Comparison of ENCODE assay signal across 30 mouse cellular contexts in genomic region chr9:105976871-105977270, GRCm38 (mm10). TPM values are rescaled to one million over a fixed set of nuclear protein-coding genes. Genes with fewer than 3 reads are reported as not detected.
DNase-seq lines count a peak whose midpoint lies in the region; ATAC-seq and TF ChIP-seq lines count a peak whose summit lies in the region.
"Had no signal": no experiment of that assay in that cellular context is flagged by ENCODE, and none has a peak within 500 bp of the region (broad histone marks: within the 10 kb centered on the region; RNA-seq: fewer than 3 reads in every experiment).

No protein-coding gene starts in this region.

- 11% methylated on average over 13 of the region's 13 CpGs for WGBS in limb, embryonic 13.5 days
- 12% methylated on average over 13 of the region's 13 CpGs for WGBS in limb, embryonic 10.5 days
- WGBS in midbrain, embryonic 11.5 days, result 35% methylated on average over 13 of the region's 13 CpGs
- WGBS in midbrain, embryonic 16.5 days, result 28% methylated on average over 13 of the region's 13 CpGs
- 13% methylated on average over 13 of the region's 13 CpGs for WGBS in intestine, embryonic 14.5 days
- 22% methylated on average over 13 of the region's 13 CpGs for WGBS in liver, postnatal 0 days (ENCODE audit: insufficient replicate concordance)

- no peak for TF ChIP-seq CTCF in liver, postnatal 0 days (IDR thresholded peaks at IDR 0.05; ENCODE audit: low read depth)

- no peaks in the 10 kb centered on the region for H3K9me3 ChIP-seq in limb, embryonic 13.5 days
- H3K9me3 ChIP-seq in limb, embryonic 10.5 days (replicated peaks), result no peaks in the 10 kb centered on the region
- no peaks in the 10 kb centered on the region for H3K9me3 ChIP-seq in midbrain, embryonic 11.5 days (ENCODE audit: control insufficient read depth, low read length)
- H3K9me3 ChIP-seq in midbrain, embryonic 16.5 days (replicated peaks; ENCODE audit: control insufficient read depth, low read length, poor library complexity, severe bottlenecking), result no peaks in the 10 kb centered on the region
- H3K9me3 ChIP-seq in intestine, embryonic 14.5 days (ENCODE audit: control insufficient read depth, low read length), result no peaks in the 10 kb centered on the region
- no peaks in the 10 kb centered on the region for H3K9me3 ChIP-seq in liver, postnatal 0 days (ENCODE audit: low read length)
- H3K9me3 ChIP-seq: hindbrain, embryonic 12.5 days; limb, embryonic 15.5 days; midbrain, embryonic 15.5 days had no signal

- DNase-seq in limb, embryonic 10.5 days (ENCODE audit: low spot score), result no peak
- DNase-seq in midbrain, embryonic 11.5 days (ENCODE audit: low spot score, missing footprints), result peak; percentile 53
- DNase-seq in intestine, embryonic 14.5 days (ENCODE audit: low spot score), result no peak
- DNase-seq in liver, postnatal 0 days, result no peak
- no peak for DNase-seq in adrenal gland, postnatal 36 days
- no peak for DNase-seq in frontal cortex, adult 2 months (ENCODE audit: extremely low spot score in 1 of 2, low spot score in 1 of 2)
- DNase-seq: adrenal gland, adult 8-10 months; cerebellum, adult 18-20 months; cerebellum, postnatal 14 days; gastrocnemius, postnatal 25 days; heart, adult 2 months; kidney, adult 9 months; kidney, postnatal 25 days; layer of hippocampus, postnatal 36 days; lung, postnatal 36 days; thymus, postnatal 14 days had no signal

- peaks cover 17% of the 10 kb centered on the region for H3K27me3 ChIP-seq in limb, embryonic 13.5 days
- peaks cover 28% of the 10 kb centered on the region for H3K27me3 ChIP-seq in limb, embryonic 10.5 days (ENCODE audit: low read depth, poor library complexity, severe bottlenecking)
- H3K27me3 ChIP-seq in midbrain, embryonic 11.5 days (ENCODE audit: control insufficient read depth, insufficient read depth, low read length), result no peaks in the 10 kb centered on the region
- no peaks in the 10 kb centered on the region; the same call in 1 of the 2 replicates for H3K27me3 ChIP-seq in midbrain, embryonic 16.5 days (ENCODE audit: control insufficient read depth, insufficient read depth, low read depth, low read length)
- H3K27me3 ChIP-seq in intestine, embryonic 14.5 days (replicated peaks; ENCODE audit: control insufficient read depth, insufficient read depth, low read length), result no peaks in the 10 kb centered on the region; the same call in 1 of the 2 replicates
- H3K27me3 ChIP-seq in liver, postnatal 0 days (ENCODE audit: insufficient read depth, low read length), result no peaks in the 10 kb centered on the region
- H3K27me3 ChIP-seq: megakaryocyte, embryonic 14.5 days; midbrain, embryonic 15.5 days; Patski had no signal

- no peak for TF ChIP-seq EP300 in liver, postnatal 0 days (IDR thresholded peaks at IDR 0.05; ENCODE audit: low read depth)

- H3K9ac ChIP-seq in limb, embryonic 13.5 days, result no peak overlapping the region
- H3K9ac ChIP-seq in midbrain, embryonic 11.5 days (ENCODE audit: low read length), result no peak overlapping the region
- no peak overlapping the region for H3K9ac ChIP-seq in midbrain, embryonic 16.5 days (ENCODE audit: low read depth, low read length)
- no peak overlapping the region for H3K9ac ChIP-seq in intestine, embryonic 14.5 days (ENCODE audit: low read length)
- no peak overlapping the region for H3K9ac ChIP-seq in liver, postnatal 0 days (replicated peaks)
- H3K9ac ChIP-seq: forebrain, postnatal 0 days; hindbrain, embryonic 12.5 days; limb, embryonic 15.5 days; midbrain, embryonic 15.5 days had no signal

- no peak overlapping the region for H3K27ac ChIP-seq in limb, embryonic 13.5 days
- H3K27ac ChIP-seq in limb, embryonic 10.5 days, result no peak overlapping the region
- H3K27ac ChIP-seq in midbrain, embryonic 11.5 days (ENCODE audit: low read depth, low read length), result no peak overlapping the region
- no peak overlapping the region for H3K27ac ChIP-seq in midbrain, embryonic 16.5 days (ENCODE audit: low read length)
- no peak overlapping the region for H3K27ac ChIP-seq in intestine, embryonic 14.5 days (ENCODE audit: low read depth)
- no peak overlapping the region for H3K27ac ChIP-seq in liver, postnatal 0 days (ENCODE audit: low read depth)
- H3K27ac ChIP-seq: forebrain, embryonic 10.5 days; heart, adult 2 months; hindbrain, embryonic 12.5 days; layer of hippocampus, adult 2 months; limb, embryonic 15.5 days; midbrain, embryonic 15.5 days had no signal

- no peak overlapping the region for H3K4me3 ChIP-seq in limb, embryonic 13.5 days
- H3K4me3 ChIP-seq in limb, embryonic 10.5 days, result no peak overlapping the region
- H3K4me3 ChIP-seq in midbrain, embryonic 11.5 days (ENCODE audit: low read depth, low read length), result no peak overlapping the region
- no peak overlapping the region for H3K4me3 ChIP-seq in midbrain, embryonic 16.5 days (ENCODE audit: low read depth, low read length)
- H3K4me3 ChIP-seq in intestine, embryonic 14.5 days (ENCODE audit: low read depth, low read length), result no peak overlapping the region
- H3K4me3 ChIP-seq in liver, postnatal 0 days (ENCODE audit: low read depth, low read length), result no peak overlapping the region
- H3K4me3 ChIP-seq: forebrain, embryonic 10.5 days; heart, adult 2 months; hindbrain, embryonic 12.5 days; layer of hippocampus, adult 2 months; limb, embryonic 15.5 days; megakaryocyte, embryonic 14.5 days; midbrain, embryonic 15.5 days; myocyte had no signal

- H3K36me3 ChIP-seq in limb, embryonic 13.5 days, result no peaks in the 10 kb centered on the region
- H3K36me3 ChIP-seq in limb, embryonic 10.5 days, result no peaks in the 10 kb centered on the region
- no peaks in the 10 kb centered on the region for H3K36me3 ChIP-seq in midbrain, embryonic 11.5 days (ENCODE audit: control insufficient read depth, insufficient read depth, low read length)
- no peaks in the 10 kb centered on the region for H3K36me3 ChIP-seq in midbrain, embryonic 16.5 days (ENCODE audit: control insufficient read depth, insufficient read depth, low read length)
- H3K36me3 ChIP-seq in intestine, embryonic 14.5 days (ENCODE audit: control insufficient read depth, insufficient read depth, low read length), result no peaks in the 10 kb centered on the region
- no peaks in the 10 kb centered on the region for H3K36me3 ChIP-seq in liver, postnatal 0 days (replicated peaks; ENCODE audit: insufficient read depth, low read length)
- H3K36me3 ChIP-seq: forebrain, embryonic 10.5 days; G1E; hindbrain, embryonic 12.5 days; limb, embryonic 15.5 days; midbrain, embryonic 15.5 days had no signal

- no peak for ATAC-seq in limb, embryonic 13.5 days (ENCODE audit: low FRiP score, low read depth)
- no peak for ATAC-seq in midbrain, embryonic 11.5 days (ENCODE audit: low FRiP score)
- no peak for ATAC-seq in midbrain, embryonic 16.5 days
- no peak for ATAC-seq in intestine, embryonic 14.5 days (replicated peaks; ENCODE audit: low FRiP score, low TSS enrichment, low read depth)
- ATAC-seq in liver, postnatal 0 days, result no peak
- ATAC-seq: activated CD4-positive, CD25-positive, alpha-beta regulatory T cell, adult 4 months; CD4-positive, CD25-positive, alpha-beta regulatory T cell, adult 4 months; forebrain, postnatal 0 days; midbrain, embryonic 15.5 days; Patski had no signal

- peak overlapping the region; percentile 36 for H3K4me2 ChIP-seq in limb, embryonic 13.5 days (replicated peaks)
- no peak overlapping the region for H3K4me2 ChIP-seq in midbrain, embryonic 11.5 days
- no peak overlapping the region; the same call in 1 of the 2 replicates for H3K4me2 ChIP-seq in midbrain, embryonic 16.5 days (ENCODE audit: low read length)
- peak overlapping the region; percentile 31 for H3K4me2 ChIP-seq in intestine, embryonic 14.5 days (ENCODE audit: low read length)
- peak overlapping the region; percentile 43 for H3K4me2 ChIP-seq in liver, postnatal 0 days (ENCODE audit: low read depth, low read length)
- H3K4me2 ChIP-seq: hindbrain, embryonic 12.5 days; limb, embryonic 15.5 days; midbrain, embryonic 15.5 days had no signal

- H3K4me1 ChIP-seq in limb, embryonic 13.5 days, result peaks cover 9% of the 10 kb centered on the region; the same call in 1 of the 2 replicates
- H3K4me1 ChIP-seq in limb, embryonic 10.5 days, result peaks cover 10% of the 10 kb centered on the region; the same call in 1 of the 2 replicates
- H3K4me1 ChIP-seq in midbrain, embryonic 11.5 days (ENCODE audit: control insufficient read depth, insufficient read depth, low read length), result no peaks in the 10 kb centered on the region
- no peaks in the 10 kb centered on the region for H3K4me1 ChIP-seq in midbrain, embryonic 16.5 days (ENCODE audit: control insufficient read depth, insufficient read depth, low read length)
- 0 out of 2 replicates have a peak, but pooled peaks cover 6% of the 10 kb centered on the region for H3K4me1 ChIP-seq in intestine, embryonic 14.5 days (replicated peaks; ENCODE audit: control insufficient read depth, insufficient read depth, low read length)
- H3K4me1 ChIP-seq in liver, postnatal 0 days (ENCODE audit: insufficient read depth), result 0 out of 2 replicates have a peak, but pooled peaks cover 3% of the 10 kb centered on the region
- H3K4me1 ChIP-seq: hindbrain, embryonic 12.5 days; limb, embryonic 15.5 days; megakaryocyte, embryonic 14.5 days; midbrain, embryonic 15.5 days had no signal

RNA-seq across cellular contexts. Expression of gene Col6a5, which starts 16.4 kb away (rescaled TPM):
- polyA plus RNA-seq in limb, embryonic 13.5 days (2015; fragmentation: Nextera tagmentation; extraction: Ambion mirVana), result 0.27 and 0.52 TPM in 2 replicates
- polyA plus RNA-seq in limb, embryonic 10.5 days (2016; fragmentation: Nextera tagmentation; extraction: Ambion mirVana), result 0.10 TPM in 1 of 2 replicates, not detected in the other
- 0.03 TPM in 2 replicates for polyA plus RNA-seq in midbrain, embryonic 11.5 days (2014; fragmentation: Nextera tagmentation; extraction: Ambion mirVana)
- 0.29 and 0.82 TPM in 2 replicates for polyA plus RNA-seq in midbrain, embryonic 16.5 days (2015; fragmentation: Nextera tagmentation; extraction: Ambion mirVana)
- polyA plus RNA-seq in intestine, embryonic 14.5 days (2014; fragmentation: Nextera tagmentation; extraction: Ambion mirVana), result 0.13 and 0.31 TPM in 2 replicates
- polyA plus RNA-seq in liver, postnatal 0 days (2015; fragmentation: Nextera tagmentation; extraction: Ambion mirVana), result 0.01 TPM in 1 of 2 replicates, not detected in the other
- total RNA-seq in adrenal gland, postnatal 36 days (2021), result 1 to 10 TPM; 3.3 to 6.9 TPM
- polyA plus RNA-seq in frontal cortex, adult 2 months (2012; rRNA removed), result 0.25 and 1.1 TPM in 2 replicates
- polyA plus RNA-seq: activated CD4-positive, CD25-positive, alpha-beta regulatory T cell, adult 4 months; forebrain, embryonic 10.5 days; G1E; myocyte; Patski had no signal

Comparison
In these comparisons a context has a peak if more than half of its experiments do, and no peak if none do; other contexts are left out.
1. H3K4me2 ChIP-seq: peak in limb, embryonic 13.5 days (single experiment), intestine, embryonic 14.5 days (single experiment) and liver, postnatal 0 days (single experiment); none in midbrain, embryonic 11.5 days (single experiment) and midbrain, embryonic 16.5 days (single experiment).